Mouse (Mus musculus) embryo, embryonic 11 days (tissue): Measurements from ENCODE around the gene Hsd17b6.
"Not testable (repeated sequence)": the region's sequence is repeated elsewhere in the genome, so short reads cannot be mapped to it uniquely, and the experiment has no call there.

ENCODE experiments used
- DNase-seq: peaks from one replicate; pipeline ENCODE4 v3.0.0-alpha.2; 2015

Hsd17b6 gene

GRCm38 (mm10) chr10:128007446-128007845, at the start of gene Hsd17b6:
TSS of gene Hsd17b6 (minus strand) at chr10:128007611.
- no peak for DNase-seq

GRCm38 (mm10) chr10:128053001-128053400, 45.6 kb upstream of the Hsd17b6 start:
- DNase-seq: no peak

GRCm38 (mm10) chr10:128052136-128052535, 44.7 kb upstream of the Hsd17b6 start:
- not testable (repeated sequence) for DNase-seq

GRCm38 (mm10) chr10:128051589-128051988, 44.2 kb upstream of the Hsd17b6 start:
- DNase-seq: no peak

- DNase-seq: no peak
Observed at GRCm38 (mm10) chr10:128050355-128050754, 42.9 kb upstream of the Hsd17b6 start.

GRCm38 (mm10) chr10:128049741-128050140, 42.3 kb upstream of the Hsd17b6 start:
- no peak for DNase-seq

GRCm38 (mm10) chr10:128048157-128048556, 40.7 kb upstream of the Hsd17b6 start:
- DNase-seq: no peak

GRCm38 (mm10) chr10:128043041-128043835, 35.8 kb upstream of the Hsd17b6 start:
- no peak for DNase-seq

GRCm38 (mm10) chr10:128042466-128042865, 35.1 kb upstream of the Hsd17b6 start:
- no peak for DNase-seq

GRCm38 (mm10) chr10:128041636-128042035, 34.2 kb upstream of the Hsd17b6 start:
- DNase-seq: no peak

GRCm38 (mm10) chr10:128040293-128040692, 32.9 kb upstream of the Hsd17b6 start:
- DNase-seq: no peak

GRCm38 (mm10) chr10:128039858-128040257, 32.4 kb upstream of the Hsd17b6 start:
- no peak for DNase-seq

- DNase-seq: no peak
Observed at GRCm38 (mm10) chr10:128039167-128039566, 31.8 kb upstream of the Hsd17b6 start.

GRCm38 (mm10) chr10:128037921-128038320, 30.5 kb upstream of the Hsd17b6 start:
- no peak for DNase-seq

- DNase-seq: peak; percentile 43
Observed at GRCm38 (mm10) chr10:128036746-128037425, 29.5 kb upstream of the Hsd17b6 start.

GRCm38 (mm10) chr10:128030860-128031259, 23.4 kb upstream of the Hsd17b6 start:
- no peak for DNase-seq

- no peak for DNase-seq
Observed at GRCm38 (mm10) chr10:128029931-128030330, 22.5 kb upstream of the Hsd17b6 start.

GRCm38 (mm10) chr10:128023496-128023895, 16.1 kb upstream of the Hsd17b6 start:
- DNase-seq: no peak

GRCm38 (mm10) chr10:128022196-128022595, 14.8 kb upstream of the Hsd17b6 start:
- no peak for DNase-seq

GRCm38 (mm10) chr10:128015068-128015934, 7.9 kb upstream of the Hsd17b6 start, which contains the start of gene Prim1:
TSS of gene Prim1 (plus strand) at chr10:128015168.
- DNase-seq: peak; percentile 92

- DNase-seq: no peak
Observed at GRCm38 (mm10) chr10:128009735-128010134, 2.3 kb upstream of the Hsd17b6 start.

- peak; percentile 86 for DNase-seq
Observed at GRCm38 (mm10) chr10:128008207-128008889, 937 bp upstream of the Hsd17b6 start.
